31 mouse cellular contexts compared by ENCODE assay signal in the genomic region with DNA sequence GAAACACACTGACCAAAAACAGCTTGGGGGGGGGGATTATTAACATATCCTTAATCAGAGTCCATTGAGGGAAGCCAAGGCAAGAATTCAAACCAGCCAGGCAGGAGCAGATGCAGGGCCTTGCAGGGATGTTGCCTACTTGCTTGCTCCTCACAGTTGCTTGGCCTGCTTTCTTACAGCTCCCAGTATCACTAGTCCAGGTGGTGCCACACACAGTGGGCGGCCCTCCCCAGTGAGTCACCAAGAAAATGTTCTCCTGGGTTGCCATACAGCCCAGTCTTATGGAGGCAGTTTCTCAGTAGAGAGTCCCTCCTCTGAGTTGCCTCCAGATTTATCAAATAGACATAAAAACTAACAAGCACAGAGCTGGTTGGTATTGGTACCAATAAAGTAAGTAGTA. TPM values are rescaled to one million over a fixed set of nuclear protein-coding genes. Genes with fewer than 3 reads are reported as not detected.
DNase-seq lines count a peak whose midpoint lies in the region; ATAC-seq and TF ChIP-seq lines count a peak whose summit lies in the region.
"Had no signal": no experiment of that assay in that cellular context is flagged by ENCODE, and none has a peak within 500 bp of the region (broad histone marks: within the 10 kb centered on the region; RNA-seq: fewer than 3 reads in every experiment).

No protein-coding gene starts in this region.

- no peak overlapping the region for H3K9ac ChIP-seq in kidney, embryonic 14.5 days (ENCODE audit: low read depth, low read length)
- H3K9ac ChIP-seq: heart, embryonic 12.5 days; limb, embryonic 15.5 days; liver, embryonic 15.5 days; lung, embryonic 15.5 days; neural tube, embryonic 12.5 days had no signal

- intact Hi-C loops in left cerebral cortex, postnatal 25 days (cut with DNase I): no loop called here
- intact Hi-C loops in left cerebral cortex, postnatal 4 days (cut with DNase I): no loop called here

- no peaks in the 10 kb centered on the region for H3K27me3 ChIP-seq in kidney, embryonic 14.5 days (ENCODE audit: control insufficient read depth, insufficient read depth, low read length)
- no peaks in the 10 kb centered on the region for H3K27me3 ChIP-seq in kidney, adult 2 months (replicated peaks; ENCODE audit: control insufficient read depth, insufficient read depth, low read length)
- H3K27me3 ChIP-seq: CH12.LX; heart, embryonic 12.5 days; limb, embryonic 15.5 days; liver, embryonic 15.5 days; lung, embryonic 15.5 days; megakaryocyte, embryonic 14.5 days; neural tube, embryonic 12.5 days; Patski had no signal

- no peak for TF ChIP-seq POLR2A in kidney, adult 2 months (IDR thresholded peaks at IDR 0.05; ENCODE audit: low read depth, low read length)

- no peak for TF ChIP-seq CTCF in kidney, adult 2 months (conservative IDR thresholded peaks at IDR 0.05; ENCODE audit: insufficient read depth, insufficient read length, low read depth, low read length)

- no peak for DNase-seq in kidney, adult 2 months
- peak; percentile 46 to 82 for DNase-seq in left cerebral cortex, postnatal 25 days (ENCODE audit: low spot score in 2 of 2)
- DNase-seq in left cerebral cortex, postnatal 4 days: no peak
- peak; percentile 42 to 60 for DNase-seq in frontal cortex, postnatal 36 days (ENCODE audit: low spot score in 2 of 2)
- peak; percentile 55 for DNase-seq in right cerebral cortex, postnatal 25 days
- no peak for DNase-seq in spleen, postnatal 10 days (ENCODE audit: low spot score in 2 of 2)
- DNase-seq in testis, postnatal 10 days (ENCODE audit: low spot score): no peak
- DNase-seq: adrenal gland, postnatal 36 days; B cell, adult 2 months; cerebellum, adult 11-12 months; cerebellum, postnatal 14 days; gastrocnemius, adult 2 months; heart, postnatal 10 days; kidney, postnatal 4 days; lung, postnatal 36 days; midbrain, embryonic 14.5 days; thymus, postnatal 25 days had no signal

- no peak overlapping the region for H3K27ac ChIP-seq in kidney, embryonic 14.5 days (ENCODE audit: low read depth, low read length)
- H3K27ac ChIP-seq in kidney, adult 2 months (ENCODE audit: insufficient read depth, low read depth, low read length): no peak overlapping the region
- H3K27ac ChIP-seq: forebrain, embryonic 10.5 days; gastrocnemius, adult 2 months; hindbrain, embryonic 10.5 days; limb, embryonic 15.5 days; liver, embryonic 15.5 days; lung, embryonic 15.5 days; neural tube, embryonic 12.5 days had no signal

- H3K36me3 ChIP-seq in kidney, embryonic 14.5 days (ENCODE audit: control insufficient read depth, insufficient read depth, low read length): peaks cover 17% of the 10 kb centered on the region; the same call in 1 of the 2 replicates
- H3K36me3 ChIP-seq in kidney, adult 2 months (ENCODE audit: control insufficient read depth, insufficient read depth, low read length): peaks cover 9% of the 10 kb centered on the region

- WGBS in kidney, embryonic 14.5 days: 100% methylated on average over 1 of the region's 1 CpGs
- 97% methylated on average over 1 of the region's 1 CpGs for WGBS in kidney, adult 2 months

- H3K4me1 ChIP-seq in kidney, embryonic 14.5 days (ENCODE audit: control insufficient read depth, insufficient read depth, low read length): no peaks in the 10 kb centered on the region
- H3K4me1 ChIP-seq in kidney, adult 2 months (ENCODE audit: control insufficient read depth, insufficient read depth, low read length): no peaks in the 10 kb centered on the region
- H3K4me1 ChIP-seq: forebrain, embryonic 10.5 days; heart, embryonic 12.5 days; hindbrain, embryonic 10.5 days; limb, embryonic 15.5 days; liver, embryonic 15.5 days; lung, embryonic 15.5 days; neural tube, embryonic 12.5 days had no signal

- ATAC-seq in kidney, embryonic 14.5 days (ENCODE audit: low FRiP score, low TSS enrichment): peak; percentile 20; the same call in 1 of the 2 replicates
- ATAC-seq: forebrain, embryonic 16.5 days; intestine, postnatal 0 days; Patski had no signal

- H3K4me3 ChIP-seq in kidney, embryonic 14.5 days (ENCODE audit: low read length): no peak overlapping the region
- no peak overlapping the region for H3K4me3 ChIP-seq in kidney, adult 2 months (ENCODE audit: insufficient read depth, low read depth, low read length)
- H3K4me3 ChIP-seq: forebrain, embryonic 10.5 days; gastrocnemius, adult 2 months; heart, embryonic 12.5 days; hindbrain, embryonic 10.5 days; limb, embryonic 15.5 days; liver, embryonic 15.5 days; lung, embryonic 15.5 days; megakaryocyte, embryonic 14.5 days; neural tube, embryonic 12.5 days had no signal

- no peaks in the 10 kb centered on the region for H3K9me3 ChIP-seq in kidney, embryonic 14.5 days (ENCODE audit: control insufficient read depth, low read length)
- H3K9me3 ChIP-seq: forebrain, embryonic 10.5 days; G1E; heart, embryonic 12.5 days; hindbrain, embryonic 10.5 days; limb, embryonic 15.5 days; liver, embryonic 15.5 days; lung, embryonic 15.5 days; megakaryocyte, embryonic 14.5 days; neural tube, embryonic 12.5 days had no signal

- no peak overlapping the region for H3K4me2 ChIP-seq in kidney, embryonic 14.5 days (replicated peaks; ENCODE audit: low read depth, low read length)
- H3K4me2 ChIP-seq: heart, embryonic 12.5 days; limb, embryonic 15.5 days; liver, embryonic 15.5 days; lung, embryonic 15.5 days; neural tube, embryonic 12.5 days had no signal

RNA-seq across cellular contexts. Expression of a gene that starts 49.3 kb away (rescaled TPM):
- polyA plus RNA-seq in kidney, embryonic 14.5 days (2014; fragmentation: Nextera tagmentation; extraction: Ambion mirVana): 11.1 and 17.7 TPM in 2 replicates
- polyA plus RNA-seq in kidney, adult 2 months (2012; rRNA removed): 21.2 and 24.0 TPM in 2 replicates
- total RNA-seq in left cerebral cortex, postnatal 25 days (2021): 100 to 1,000 TPM; 176 to 178 TPM
- 100 to 1,000 TPM; 284 to 286 TPM for total RNA-seq in left cerebral cortex, postnatal 4 days (2021)

RNA-seq across cellular contexts. Expression of a gene that starts 59.9 kb away (rescaled TPM):
- polyA plus RNA-seq in kidney, embryonic 14.5 days (2014; fragmentation: Nextera tagmentation; extraction: Ambion mirVana): 73.4 and 88.8 TPM in 2 replicates
- polyA plus RNA-seq in kidney, adult 2 months (2012; rRNA removed): 7.9 and 9.8 TPM in 2 replicates
- 10 to 100 TPM; 23.8 to 25.0 TPM for total RNA-seq in left cerebral cortex, postnatal 25 days (2021)
- 10 to 100 TPM; 29.2 to 29.7 TPM for total RNA-seq in left cerebral cortex, postnatal 4 days (2021)

Comparison
In these comparisons a context has a peak if more than half of its experiments do, and no peak if none do; other contexts are left out.
1. DNase-seq: peak in left cerebral cortex, postnatal 25 days (2 of 2), frontal cortex, postnatal 36 days (2 of 2) and right cerebral cortex, postnatal 25 days (single experiment); none in kidney, adult 2 months (single experiment), left cerebral cortex, postnatal 4 days (single experiment), spleen, postnatal 10 days (0 of 2) and testis, postnatal 10 days (single experiment).